Mouse (Mus musculus) cerebellum, adult 2 months (tissue): ENCODE measurements around the gene Katnb1.

Experiments
- CTCF ChIP-seq: fragments of 200-500 bp; IDR thresholded peaks from 2 replicates; pipeline ENCODE4 v1.5.1; 2011; ENCODE audit warnings: low read depth, mild to moderate bottlenecking, control low read depth, low read length, moderate library complexity, borderline replicate concordance; ENCODE audit not compliant: insufficient read depth
- POLR2A ChIP-seq: fragments of 200-500 bp; IDR thresholded peaks from 2 replicates; pipeline ENCODE4 v1.6.1; 2011; ENCODE audit warnings: low read length, control low read depth, borderline replicate concordance; ENCODE audit not compliant: insufficient read depth

- no peak for TF ChIP-seq CTCF
- no peak for TF ChIP-seq POLR2A
These were observed 45.5 kb downstream of the Katnb1 start for GRCm38 (mm10) chr8:95126497-95126896.
